Mouse (Mus musculus) C2C12 (cell line): ENCODE data around the gene Hnrnpa3. TPM values are rescaled to one million over a fixed set of nuclear protein-coding genes. Genes with fewer than 3 reads are reported as not detected.

Experiments
- H3K27me3 ChIP-seq: one replicate; pipeline ENCODE4 v1.6.1; 2011; ENCODE audit not compliant: control insufficient read depth, insufficient read depth, insufficient read length
- H3K36me3 ChIP-seq: one replicate; pipeline ENCODE4 v1.6.1; 2011; ENCODE audit not compliant: control insufficient read depth, insufficient read depth
- H3K4me3 ChIP-seq: one replicate; pipeline ENCODE4 v1.5.1; 2011; ENCODE audit warnings: mild to moderate bottlenecking, control low read depth; ENCODE audit not compliant: poor library complexity, insufficient read depth, severe bottlenecking
- H3K79me2 ChIP-seq: one replicate; pipeline ENCODE4 v1.6.1; 2011; ENCODE audit not compliant: control insufficient read depth, insufficient read depth
- H3K79me3 ChIP-seq: one replicate; pipeline ENCODE4 v1.6.1; 2011; ENCODE audit warnings: low read depth, control low read depth
- H3ac ChIP-seq: one replicate; pipeline ENCODE3; 2011; ENCODE audit warnings: low read depth; ENCODE audit not compliant: control insufficient read depth, insufficient read length
- CEBPB ChIP-seq: IDR thresholded peaks from one replicate; pipeline ENCODE4 v1.6.1; 2011; ENCODE audit warnings: low read depth, mild to moderate bottlenecking, control low read depth, moderate library complexity
- CTCF ChIP-seq: IDR thresholded peaks from one replicate; pipeline ENCODE4 v1.5.1; 2011; ENCODE audit not compliant: control insufficient read depth, insufficient read depth, insufficient read length
- FOSL1 ChIP-seq: IDR thresholded peaks from one replicate; pipeline ENCODE4 v1.8.0; 2011; ENCODE audit warnings: mild to moderate bottlenecking, low read length; ENCODE audit not compliant: poor library complexity, insufficient read depth, severe bottlenecking
- MAX ChIP-seq: IDR thresholded peaks from one replicate; pipeline ENCODE4 v1.6.1; 2011; ENCODE audit warnings: mild to moderate bottlenecking, control low read depth
- MYOD1 ChIP-seq: IDR thresholded peaks from one replicate; pipeline ENCODE4 v1.6.1; 2011; ENCODE audit warnings: low read depth; ENCODE audit not compliant: control insufficient read depth, insufficient read length
- MYOG ChIP-seq: IDR thresholded peaks from one replicate; pipeline ENCODE4 v1.6.1; 2011; ENCODE audit not compliant: control insufficient read depth, insufficient read length; ENCODE audit errors: extremely low read depth
- USF1 ChIP-seq: IDR thresholded peaks from one replicate; pipeline ENCODE4 v1.6.1; 2011; ENCODE audit warnings: low read depth, mild to moderate bottlenecking, control low read depth, moderate library complexity
- polyA plus RNA-seq: library from polyadenylated mRNA; unstranded; fragments of >200 nt; fragmentation: generic; extraction: Trizol; gene quantifications from one replicate; pipeline ENCODE4 v1.2.1, GENCODE M21; 2012; ENCODE audit warnings: missing spikeins

The Hnrnpa3 gene
- polyA plus RNA-seq, 1 experiment: 341 TPM

DNA sequence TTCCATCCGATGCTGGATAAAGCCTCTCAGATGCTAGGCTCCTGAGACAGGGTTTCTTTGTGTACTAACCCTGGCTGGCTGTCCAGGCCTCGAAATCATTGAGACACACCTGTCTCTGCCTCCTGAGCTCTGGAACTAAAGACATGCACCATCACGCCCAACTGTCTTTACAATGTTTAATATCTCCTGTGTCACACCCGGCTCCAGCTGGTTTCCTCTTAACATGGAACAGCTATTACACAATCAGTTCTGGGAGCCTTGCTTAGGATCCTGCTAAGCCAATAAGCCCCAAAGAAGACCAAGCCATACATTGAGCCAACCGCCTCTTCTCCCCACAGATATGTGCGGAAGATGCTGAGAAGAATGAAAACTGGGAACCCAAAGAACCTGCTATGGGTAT, 44.5 kb upstream of the Hnrnpa3 start:
- Histone ChIP-seq H3K36me3 (no peaks in the 10 kb centered on the region), H3K4me3 (no peak overlapping the region), H3ac (no peak overlapping the region), H3K79me3 (no peaks in the 10 kb centered on the region), H3K27me3 (no peaks in the 10 kb centered on the region), H3K79me2 (no peaks in the 10 kb centered on the region)
- no peak for TF ChIP-seq USF1
- peak; percentile 34 for TF ChIP-seq CEBPB
- no peak for TF ChIP-seq FOSL1
- no peak for TF ChIP-seq MYOD1
- TF ChIP-seq MAX: no peak
- no peak for TF ChIP-seq CTCF
- TF ChIP-seq MYOG: no peak

- Histone ChIP-seq H3ac (no peak overlapping the region), H3K36me3 (no peaks in the 10 kb centered on the region), H3K4me3 (no peak overlapping the region), H3K27me3 (no peaks in the 10 kb centered on the region), H3K79me3 (no peaks in the 10 kb centered on the region), H3K79me2 (no peaks in the 10 kb centered on the region)
- no peak for TF ChIP-seq MYOD1
- TF ChIP-seq FOSL1: no peak
- TF ChIP-seq CTCF: no peak
- no peak for TF ChIP-seq USF1
- TF ChIP-seq CEBPB: no peak
- TF ChIP-seq MYOG: no peak
- no peak for TF ChIP-seq MAX
Observed at GRCm38 (mm10) chr2:75616911-75617310, 42.1 kb upstream of the Hnrnpa3 start.

DNA sequence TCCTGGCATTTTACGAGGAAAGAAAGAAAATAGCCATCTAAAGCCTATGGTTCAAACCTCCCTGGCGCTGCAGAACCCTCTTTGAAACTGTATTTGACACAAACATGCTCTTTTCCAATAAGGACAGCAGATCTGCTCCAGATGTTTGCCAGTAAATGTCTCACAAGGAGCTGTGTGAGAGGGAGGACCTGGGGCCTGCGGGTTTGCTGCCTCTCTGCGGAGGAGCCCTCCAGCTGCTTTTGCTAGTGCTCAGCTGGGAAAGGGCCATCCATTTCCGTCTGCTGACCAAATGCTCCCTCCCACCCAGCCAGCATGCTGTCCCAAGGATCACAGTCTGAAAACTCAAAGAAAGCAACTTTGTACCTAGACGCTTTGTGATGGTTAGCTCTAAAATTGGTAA, 40.3 kb upstream of the Hnrnpa3 start:
- H3K79me2 ChIP-seq: no peaks in the 10 kb centered on the region
- no peak overlapping the region for H3ac ChIP-seq
- H3K79me3 ChIP-seq: no peaks in the 10 kb centered on the region
- no peaks in the 10 kb centered on the region for H3K36me3 ChIP-seq
- H3K27me3 ChIP-seq: no peaks in the 10 kb centered on the region
- H3K4me3 ChIP-seq: no peak overlapping the region
- TF ChIP-seq MAX (no peak), CTCF (no peak), MYOD1 (no peak), MYOG (no peak), CEBPB (no peak), USF1 (no peak), FOSL1 (no peak)

GRCm38 (mm10) chr2:75621873-75622654, 37.0 kb upstream of the Hnrnpa3 start:
- no peak overlapping the region for H3ac ChIP-seq
- no peak overlapping the region for H3K4me3 ChIP-seq
- H3K79me3 ChIP-seq: no peaks in the 10 kb centered on the region
- H3K36me3 ChIP-seq: no peaks in the 10 kb centered on the region
- TF ChIP-seq CEBPB (no peak), MAX (peak; percentile 40)
- no peaks in the 10 kb centered on the region for H3K27me3 ChIP-seq
- H3K79me2 ChIP-seq: no peaks in the 10 kb centered on the region

DNA sequence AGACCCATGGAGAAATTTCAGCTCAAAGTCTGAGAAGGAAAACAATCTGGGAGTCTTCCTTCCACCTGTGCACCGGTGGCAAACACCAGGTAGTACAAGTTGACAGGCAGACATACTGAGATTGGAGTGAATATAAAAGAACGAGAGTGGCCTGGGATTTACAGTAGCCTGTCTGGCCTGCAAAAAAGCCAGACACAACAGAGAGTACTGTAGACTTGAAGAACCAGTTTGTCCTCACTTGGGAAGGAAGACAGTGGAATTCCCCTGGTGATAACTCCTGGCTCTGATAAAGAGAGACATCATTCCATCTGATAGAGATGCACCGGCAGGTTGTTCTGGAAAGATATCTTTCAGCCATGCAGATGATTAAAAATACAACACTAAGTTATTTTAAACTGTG, 34.0 kb upstream of the Hnrnpa3 start:
- Histone ChIP-seq H3K27me3 (no peaks in the 10 kb centered on the region), H3ac (no peak overlapping the region), H3K79me2 (no peaks in the 10 kb centered on the region), H3K4me3 (no peak overlapping the region), H3K79me3 (no peaks in the 10 kb centered on the region), H3K36me3 (no peaks in the 10 kb centered on the region)
- no peak for TF ChIP-seq MAX
- no peak for TF ChIP-seq MYOG
- TF ChIP-seq USF1: no peak
- TF ChIP-seq CTCF: no peak
- no peak for TF ChIP-seq CEBPB
- TF ChIP-seq MYOD1: no peak
- TF ChIP-seq FOSL1: no peak
